In the genomic region with DNA sequence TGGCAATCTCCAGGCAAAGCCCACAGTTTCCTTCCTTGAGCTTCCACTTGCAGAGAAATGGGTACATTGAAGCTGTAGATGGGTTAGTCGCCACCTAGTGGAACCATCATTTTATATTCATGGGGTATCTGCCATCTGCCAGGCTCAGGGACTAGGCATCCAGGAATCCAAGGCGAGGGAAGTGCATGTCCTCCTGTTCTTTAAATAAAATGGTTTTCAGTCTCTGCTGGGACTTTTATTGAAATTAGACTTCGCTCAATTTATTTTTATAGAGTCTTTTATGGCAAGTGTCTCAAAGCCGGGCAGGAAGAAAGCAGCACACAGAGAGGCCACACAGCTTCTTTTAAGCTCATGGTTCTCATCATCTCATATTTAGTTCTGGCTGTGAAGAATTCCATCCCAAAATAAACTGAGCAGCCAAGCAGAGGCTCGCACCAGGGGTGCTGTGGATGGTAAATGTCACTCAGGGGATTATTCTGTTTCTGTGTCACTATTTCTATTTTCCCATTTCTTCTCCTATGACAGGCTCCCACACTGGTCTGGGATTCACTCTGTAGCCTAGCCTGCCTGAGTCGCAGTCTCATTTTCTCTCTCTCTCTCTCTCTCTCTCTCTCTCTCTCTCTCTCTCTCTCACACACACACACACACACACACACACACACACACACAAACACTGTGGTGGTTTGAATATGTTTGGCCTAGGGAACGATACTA, we compare ENCODE assay signal across 15 mouse cellular contexts. TPM values are rescaled to one million over a fixed set of nuclear protein-coding genes. Genes with fewer than 3 reads are reported as not detected.
A peak's percentile ranks its signal among the peaks of the same experiment; 100 is the strongest.
DNase-seq lines count a peak whose midpoint lies in the region; ATAC-seq and TF ChIP-seq lines count a peak whose summit lies in the region.
"Had no signal": no experiment of that assay in that cellular context is flagged by ENCODE, and none has a peak within 500 bp of the region (broad histone marks: within the 10 kb centered on the region; RNA-seq: fewer than 3 reads in every experiment).

No protein-coding gene starts in this region.

- 74% methylated on average over 7 of the region's 7 CpGs for WGBS in kidney, adult 2 months
- 60% methylated on average over 7 of the region's 7 CpGs for WGBS in kidney, embryonic 15.5 days

- TF ChIP-seq CTCF in kidney, adult 2 months (conservative IDR thresholded peaks at IDR 0.05; ENCODE audit: insufficient read depth, insufficient read length, low read depth, low read length): no peak
- TF ChIP-seq CTCF in CH12.LX (conservative IDR thresholded peaks at IDR 0.05 in 1 of 2, IDR thresholded peaks at IDR 0.05 in 1 of 2; ENCODE audit: low read depth in 2 of 2, low read length in 2 of 2): peak; percentile 14 to 58; a peak in 2 of 4 replicates

- no peak for TF ChIP-seq EP300 in CH12.LX (IDR thresholded peaks at IDR 0.05; ENCODE audit: low read length)

- no peak overlapping the region for H3K9ac ChIP-seq in kidney, embryonic 15.5 days
- H3K9ac ChIP-seq in CH12.LX (ENCODE audit: insufficient read depth, low read depth): no peak overlapping the region
- H3K9ac ChIP-seq: hindbrain, embryonic 13.5 days; limb, embryonic 13.5 days; lung, embryonic 14.5 days had no signal

- no peak for TF ChIP-seq POLR2A in kidney, adult 2 months (IDR thresholded peaks at IDR 0.05; ENCODE audit: low read depth, low read length)
- TF ChIP-seq POLR2A in CH12.LX (IDR thresholded peaks at IDR 0.05; ENCODE audit: low read depth, low read length): no peak

- H3K4me3 ChIP-seq in kidney, adult 2 months (ENCODE audit: insufficient read depth, low read depth, low read length): no peak overlapping the region
- H3K4me3 ChIP-seq in kidney, embryonic 15.5 days (replicated peaks): no peak overlapping the region
- H3K4me3 ChIP-seq in CH12.LX (replicated peaks in 1 of 3; ENCODE audit: low read depth in 2 of 3, low read length in 2 of 3, poor library complexity in 1 of 3): no peak overlapping the region
- H3K4me3 ChIP-seq: hindbrain, embryonic 13.5 days; limb, embryonic 13.5 days; megakaryocyte, embryonic 14.5 days had no signal

- H3K9me3 ChIP-seq in kidney, embryonic 15.5 days (replicated peaks): no peaks in the 10 kb centered on the region
- no peaks in the 10 kb centered on the region for H3K9me3 ChIP-seq in CH12.LX (replicated peaks; ENCODE audit: low read length)

- H3K4me2 ChIP-seq in kidney, embryonic 15.5 days: no peak overlapping the region
- no peak overlapping the region for H3K4me2 ChIP-seq in CH12.LX (ENCODE audit: insufficient read depth, low read depth, poor library complexity, severe bottlenecking)
- H3K4me2 ChIP-seq: heart, embryonic 11.5 days; hindbrain, embryonic 13.5 days; limb, embryonic 13.5 days; lung, embryonic 14.5 days had no signal

- in situ Hi-C loops in CH12.LX (cut with MboI; ENCODE audit: low pct_ligation_motif_present, low pct_unique_long_range_greater_than_20kb, low sequenced_read_pairs): no loop called here

- no peaks in the 10 kb centered on the region for H3K4me1 ChIP-seq in kidney, adult 2 months (ENCODE audit: control insufficient read depth, insufficient read depth, low read length)
- no peaks in the 10 kb centered on the region for H3K4me1 ChIP-seq in kidney, embryonic 15.5 days
- H3K4me1 ChIP-seq in CH12.LX (ENCODE audit: control insufficient read depth in 1 of 2, insufficient read depth in 2 of 2): no peaks in the 10 kb centered on the region
- H3K4me1 ChIP-seq: hindbrain, embryonic 13.5 days; megakaryocyte, embryonic 14.5 days had no signal

- dilution Hi-C loops in CH12.LX (cut with MboI; ENCODE audit: extremely low pct_ligation_motif_present, extremely low pct_unique_long_range_greater_than_20kb, low sequenced_read_pairs): no loop called here

- DNase-seq in kidney, adult 2 months: peak; percentile 5
- DNase-seq in 3T3-L1 (ENCODE audit: low read depth, low spot score) (peak; percentile 6), CH12.LX (ENCODE audit: extremely low read depth) (peak; percentile 32)
- DNase-seq in left cerebral cortex, postnatal 25 days (ENCODE audit: low spot score in 2 of 2): peak; percentile 40 to 85
- DNase-seq in adrenal gland, postnatal 4 days (ENCODE audit: low spot score in 2 of 2): no peak
- DNase-seq: kidney, postnatal 25 days; lung, embryonic 14.5 days had no signal

- peak; percentile 45 for TF ChIP-seq RAD21 in CH12.LX (IDR thresholded peaks at IDR 0.05; ENCODE audit: low read depth, low read length)

- H3K79me2 ChIP-seq in CH12.LX (replicated peaks; ENCODE audit: control insufficient read depth, extremely low read depth, insufficient read depth, poor library complexity, severe bottlenecking): no peaks in the 10 kb centered on the region

- H3K36me3 ChIP-seq in kidney, adult 2 months (ENCODE audit: control insufficient read depth, insufficient read depth, low read length): no peaks in the 10 kb centered on the region
- no peaks in the 10 kb centered on the region for H3K36me3 ChIP-seq in kidney, embryonic 15.5 days
- no peaks in the 10 kb centered on the region for H3K36me3 ChIP-seq in CH12.LX (replicated peaks in 1 of 2; ENCODE audit: control insufficient read depth in 1 of 2, insufficient read depth in 1 of 2, low read length in 1 of 2)
- H3K36me3 ChIP-seq: G1E; hindbrain, embryonic 13.5 days; limb, embryonic 13.5 days had no signal

- no peak overlapping the region for H3K27ac ChIP-seq in kidney, adult 2 months (ENCODE audit: insufficient read depth, low read depth, low read length)
- H3K27ac ChIP-seq in kidney, embryonic 15.5 days: no peak overlapping the region
- H3K27ac ChIP-seq in CH12.LX (ENCODE audit: insufficient read depth, low read depth): no peak overlapping the region
- H3K27ac ChIP-seq: hindbrain, embryonic 13.5 days; limb, embryonic 13.5 days had no signal

- ATAC-seq in kidney, embryonic 15.5 days (replicated peaks; ENCODE audit: low FRiP score): no peak
- no peak for ATAC-seq in activated CD4-positive, CD25-positive, alpha-beta regulatory T cell, adult 4 months

- no peaks in the 10 kb centered on the region for H3K27me3 ChIP-seq in kidney, adult 2 months (replicated peaks; ENCODE audit: control insufficient read depth, insufficient read depth, low read length)
- no peaks in the 10 kb centered on the region for H3K27me3 ChIP-seq in kidney, embryonic 15.5 days
- no peaks in the 10 kb centered on the region for H3K27me3 ChIP-seq in CH12.LX (replicated peaks)
- H3K27me3 ChIP-seq: hindbrain, embryonic 13.5 days; limb, embryonic 13.5 days; megakaryocyte, embryonic 14.5 days had no signal

- intact Hi-C loops in left cerebral cortex, postnatal 25 days (cut with DNase I): loop anchor here (5.0 kb wide), 2 partner anchors 103 to 133 kb away; a partner anchor contains a TSS

TF ChIP-seq in CH12.LX, 34 proteins besides CTCF, POLR2A, EP300 and RAD21:
- TF ChIP-seq SMC3 (IDR thresholded peaks at IDR 0.05; ENCODE audit: low read depth, low read length): peak; percentile 28; the same call in 1 of the 2 replicates
- TF ChIP-seq JUN (IDR thresholded peaks at IDR 0.05; ENCODE audit: insufficient read depth, low read depth, low read length): no peak
- TF ChIP-seq IRF4 (IDR thresholded peaks at IDR 0.05; ENCODE audit: low read depth, low read length): no peak
- no peak for TF ChIP-seq ZKSCAN1 (IDR thresholded peaks at IDR 0.05; ENCODE audit: borderline replicate concordance, low read depth, low read length)

RNA-seq across cellular contexts. Expression of a gene that starts 9.1 kb away (rescaled TPM):
- polyA plus RNA-seq in kidney, adult 2 months (2012; rRNA removed): not detected in 2 replicates
- not detected in 2 replicates for polyA plus RNA-seq in kidney, embryonic 15.5 days (2015; fragmentation: Nextera tagmentation; extraction: Ambion mirVana)
- total RNA-seq in CH12.LX (2012; rRNA removed) (not detected in 2 replicates), CH12.LX (2014; rRNA removed) (0.11 and 0.20 TPM in 2 replicates)
- polyA plus RNA-seq in CH12.LX (2012; ENCODE audit: insufficient read length, low read depth): 0.10 TPM in 2 replicates
- under 1 TPM; 0.43 to 0.50 TPM for total RNA-seq in left cerebral cortex, postnatal 25 days (2021)
- not detected for total RNA-seq in adrenal gland, postnatal 4 days (2021)
- not detected for polyA plus RNA-seq in activated CD4-positive, CD25-positive, alpha-beta regulatory T cell, adult 4 months (2017; shearing (Covaris generic))
- total RNA-seq: G1E; gastrocnemius, adult 8-10 months had no signal
- polyA plus RNA-seq: G1E had no signal

Comparison
In these comparisons a context has a peak if more than half of its experiments do, and no peak if none do; other contexts are left out.
1. DNase-seq: peak in kidney, adult 2 months (single experiment), 3T3-L1 (single experiment), CH12.LX (single experiment) and left cerebral cortex, postnatal 25 days (2 of 2); none in adrenal gland, postnatal 4 days (0 of 2).